Mouse (Mus musculus) B cell, adult 2 months (primary cell): ENCODE measurements at regions not wholly inside any gene's neighbourhood (a gene's known extent, or its start where the extent isn't known, plus 50 kb on each side); places are given as distances from the start of the nearest gene placed in this dataset.

Experiments used
- DNase-seq, 2 experiments: peaks; one replicate each; pipeline ENCODE4 v3.0.0; 2022

GRCm38 (mm10) chr8:87199461-87200131 is 272.8 kb downstream of the Cbln1 start:
- DNase-seq = no peak

GRCm38 (mm10) chr8:87197867-87198536 is 274.4 kb downstream of the Cbln1 start:
- DNase-seq = no peak

- no peak for DNase-seq
Observed at GRCm38 (mm10) chr8:87197000-87197399, 275.4 kb downstream of the Cbln1 start.

GRCm38 (mm10) chr8:87196050-87196449 is 276.4 kb downstream of the Cbln1 start:
- no peak for DNase-seq

GRCm38 (mm10) chr8:87189791-87190385 is 282.5 kb downstream of the Cbln1 start:
- no peak for DNase-seq

GRCm38 (mm10) chr8:87182888-87183287 is 289.5 kb downstream of the Cbln1 start:
- DNase-seq = no peak

GRCm38 (mm10) chr8:87178561-87178960 is 293.5 kb upstream of the N4bp1 start:
- no peak for DNase-seq

- no peak for DNase-seq
Observed at GRCm38 (mm10) chr8:87177620-87178019, 292.6 kb upstream of the N4bp1 start.

GRCm38 (mm10) chr8:87175097-87175496 is 290.0 kb upstream of the N4bp1 start:
- no peak for DNase-seq

- DNase-seq = no peak
Observed at GRCm38 (mm10) chr8:87173720-87174119, 288.7 kb upstream of the N4bp1 start.

- no peak for DNase-seq
Observed at GRCm38 (mm10) chr8:87166771-87167170, 281.7 kb upstream of the N4bp1 start.

GRCm38 (mm10) chr8:87160416-87160815 is 275.4 kb upstream of the N4bp1 start:
- DNase-seq = no peak

- DNase-seq = no peak
Observed at GRCm38 (mm10) chr8:87158322-87158721, 273.3 kb upstream of the N4bp1 start.

- no peak for DNase-seq
Observed at GRCm38 (mm10) chr8:87155819-87156425, 270.9 kb upstream of the N4bp1 start.

- DNase-seq = no peak
Observed at GRCm38 (mm10) chr8:87152068-87152915, 267.2 kb upstream of the N4bp1 start.

GRCm38 (mm10) chr8:87148853-87149252 is 263.8 kb upstream of the N4bp1 start:
- DNase-seq = no peak

GRCm38 (mm10) chr8:87147704-87148103 is 262.6 kb upstream of the N4bp1 start:
- DNase-seq = no peak

GRCm38 (mm10) chr8:87137412-87137811 is 252.4 kb upstream of the N4bp1 start:
- DNase-seq = no peak

- DNase-seq = no peak
Observed at GRCm38 (mm10) chr8:87131716-87132115, 246.7 kb upstream of the N4bp1 start.

- DNase-seq = no peak
Observed at GRCm38 (mm10) chr8:87130691-87131090, 245.6 kb upstream of the N4bp1 start.

GRCm38 (mm10) chr8:87128593-87128992 is 243.5 kb upstream of the N4bp1 start:
- no peak for DNase-seq

GRCm38 (mm10) chr8:87116190-87116765 is 231.2 kb upstream of the N4bp1 start:
- no peak for DNase-seq
